Mouse (Mus musculus) liver, adult 10 weeks (tissue): ENCODE results near the gene Aqp9. TPM values are rescaled to one million over a fixed set of nuclear protein-coding genes. Genes with fewer than 3 reads are reported as not detected.

Source experiments
- polyA plus RNA-seq: library from polyadenylated mRNA; stranded (reverse); fragments of 350-450 nt; fragmentation: Illumina TruSeq; extraction: RNeasy Lipid Tissue Mini Kit (QIAGEN cat#74804); gene quantifications from one replicate; pipeline ENCODE4 v1.2.3, GENCODE M21; 2014; ENCODE audit warnings: low read depth, low replicate concordance

Gene Aqp9
- polyA plus RNA-seq: 408 TPM

GRCm38 (mm10) chr9:71168511-71168910 lies at the start of gene Aqp9:
TSS of gene Aqp9 (minus strand) at chr9:71168682.

GRCm38 (mm10) chr9:71215248-71216035 lies 47.0 kb upstream of the Aqp9 start, which contains the start of gene Aldh1a2:
TSS of gene Aldh1a2 (plus strand) at chr9:71215789.

Other genes with a start within 250 kb of the Aqp9 start
- gene Lipc, start 216.5 kb downstream of the Aqp9 start, polyA plus RNA-seq: 146 TPM
- 0.16 TPM for gene Aldh1a2, start 47.1 kb upstream of the Aqp9 start, polyA plus RNA-seq